Mouse (Mus musculus) bone marrow, adult 2 months (tissue): ENCODE measurements around the gene 3110082I17Rik.

Experiments
- CTCF ChIP-seq: fragments of 200-500 bp; IDR thresholded peaks from 2 replicates; pipeline ENCODE4 v1.5.1; 2011; ENCODE audit warnings: low read length, control low read depth; ENCODE audit not compliant: control insufficient read depth, insufficient read depth
- POLR2A ChIP-seq: fragments of 200-500 bp; IDR thresholded peaks from 2 replicates; pipeline ENCODE4 v1.6.1; 2011; ENCODE audit warnings: low read depth, mild to moderate bottlenecking, control low read depth, low read length, borderline replicate concordance; ENCODE audit not compliant: control insufficient read depth

DNA sequence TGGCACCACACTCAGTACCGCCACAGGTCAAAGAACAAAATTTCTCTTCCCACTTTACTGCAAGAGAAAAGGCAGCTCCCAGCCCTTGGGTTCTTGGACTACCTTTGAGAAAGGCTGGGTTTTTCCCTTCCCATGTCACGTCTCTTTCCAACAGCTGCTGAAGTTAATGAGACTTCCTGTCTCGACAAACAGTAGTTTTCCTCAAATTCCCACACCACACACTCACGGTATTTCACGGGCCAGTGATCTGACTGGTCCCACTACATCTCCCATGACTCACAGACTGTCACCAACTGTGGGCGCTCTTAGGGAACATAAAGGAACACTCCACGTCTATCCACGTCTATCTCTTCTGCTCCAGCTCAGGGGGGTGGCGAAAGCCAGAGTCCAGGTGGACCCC is 35.1 kb downstream of the 3110082I17Rik start:
- TF ChIP-seq CTCF = no peak
- TF ChIP-seq POLR2A = no peak
